Mouse (Mus musculus) liver (tissue): ENCODE results near the gene Afg1l.

Experiments
- DNase-seq: peaks from one replicate; pipeline ENCODE4 v3.0.0-alpha.2; 2020; ENCODE audit warnings: mixed read lengths

The Afg1l gene

DNA sequence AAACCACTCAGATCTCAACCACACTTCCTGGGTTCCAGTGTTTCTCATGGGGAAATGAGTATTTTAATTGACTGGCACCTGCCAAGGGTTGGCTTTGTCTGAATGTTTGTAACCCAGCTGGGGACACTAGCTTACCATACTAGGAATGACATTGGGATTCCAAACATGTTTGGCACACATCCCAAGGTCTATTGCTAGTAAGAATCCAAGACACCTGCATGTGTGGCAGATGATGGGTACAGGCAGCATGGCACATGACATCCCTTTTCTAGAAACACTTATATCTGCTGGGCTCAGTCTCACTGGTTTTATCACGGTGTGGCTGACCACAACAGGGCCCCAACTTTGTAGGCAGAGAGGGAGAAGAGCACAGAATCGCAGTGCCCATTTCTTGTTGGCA is 184.0 kb downstream of the Afg1l start:
- DNase-seq = no peak

DNA sequence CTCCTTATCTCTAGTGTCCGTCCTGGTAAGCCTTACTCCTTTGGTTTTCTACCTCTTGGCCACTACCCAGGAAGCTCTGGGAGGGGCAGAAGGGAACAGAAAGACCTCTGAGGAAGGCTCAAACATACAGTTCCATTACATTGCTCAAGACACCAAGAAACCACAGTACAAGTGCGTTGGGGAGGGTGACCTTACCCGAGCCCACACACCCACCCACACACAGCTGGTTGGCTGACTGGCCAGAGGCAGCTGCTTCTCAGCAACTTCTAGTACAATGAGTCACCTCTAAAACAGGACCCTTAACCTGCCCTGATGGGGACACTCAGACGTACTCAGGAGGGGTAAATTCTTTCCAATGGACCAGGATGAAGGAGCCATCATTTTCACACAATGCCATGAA is 184.5 kb downstream of the Afg1l start:
- DNase-seq = no peak

DNA sequence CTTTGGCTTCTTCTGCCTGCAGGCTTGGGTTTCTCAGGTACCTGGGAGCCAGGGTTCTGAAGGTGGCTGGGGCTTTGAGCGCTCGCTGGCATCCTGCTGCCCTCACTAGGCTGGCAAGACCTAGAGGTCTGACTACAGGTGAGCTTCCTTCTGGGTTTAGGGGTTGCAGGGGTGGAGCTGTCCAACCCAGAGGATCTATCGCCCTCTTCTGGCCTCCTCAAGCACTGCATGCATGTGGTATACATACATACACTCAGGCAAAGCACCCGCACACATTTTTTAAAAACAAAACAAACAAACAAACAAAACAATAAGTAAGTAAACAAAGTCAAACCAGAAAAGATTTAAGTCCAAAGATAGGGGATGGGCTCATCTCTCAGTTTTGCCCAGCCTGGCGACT is 187.0 kb downstream of the Afg1l start:
- peak; percentile 80 for DNase-seq

DNA sequence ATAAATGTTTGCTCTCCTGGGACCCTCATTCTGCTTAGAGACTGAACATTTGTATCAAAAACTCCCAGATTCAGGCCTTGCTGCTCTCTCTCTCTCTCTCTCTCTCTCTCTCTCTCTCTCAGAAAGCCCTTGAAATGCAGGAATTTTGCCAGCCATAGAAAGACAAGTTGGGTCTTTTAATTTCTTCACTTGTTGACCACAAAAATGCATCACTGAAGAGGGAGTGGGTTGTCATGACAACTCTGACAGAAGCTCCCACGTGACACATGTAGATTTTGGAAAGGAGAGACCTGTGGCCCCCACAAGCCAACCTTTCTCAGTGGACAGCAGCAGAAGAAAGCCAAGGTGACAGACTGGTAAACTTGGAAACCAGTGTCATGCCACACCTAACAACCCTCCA is 190.7 kb downstream of the Afg1l start:
- no peak for DNase-seq

DNA sequence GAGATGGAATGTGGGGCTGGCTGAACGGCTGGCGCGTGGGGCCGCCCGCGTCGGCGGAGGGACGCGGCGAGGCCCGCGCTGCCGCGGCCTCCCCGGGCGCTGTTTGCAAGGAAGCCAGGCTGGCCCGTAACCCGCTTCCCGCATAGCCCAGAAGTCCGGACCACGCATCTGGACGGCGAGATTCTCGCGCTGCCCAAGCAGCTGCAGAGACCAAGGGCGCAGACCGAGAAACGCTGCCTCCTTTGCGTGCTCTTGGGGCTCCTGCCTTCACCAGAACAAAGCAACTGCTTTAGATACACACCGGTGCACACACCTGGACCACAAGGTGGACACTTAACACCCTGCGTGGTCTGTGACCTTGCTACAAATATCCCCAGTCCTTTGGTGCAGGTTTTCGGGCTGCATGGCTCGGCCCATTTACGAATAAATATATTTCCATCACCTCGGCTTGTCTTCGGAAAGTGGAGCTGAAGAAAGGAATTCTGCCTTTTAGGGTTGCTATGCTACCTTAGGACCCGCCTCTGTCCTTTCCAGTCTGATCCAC is 200.0 kb downstream of the Afg1l start:
- no peak for DNase-seq

DNA sequence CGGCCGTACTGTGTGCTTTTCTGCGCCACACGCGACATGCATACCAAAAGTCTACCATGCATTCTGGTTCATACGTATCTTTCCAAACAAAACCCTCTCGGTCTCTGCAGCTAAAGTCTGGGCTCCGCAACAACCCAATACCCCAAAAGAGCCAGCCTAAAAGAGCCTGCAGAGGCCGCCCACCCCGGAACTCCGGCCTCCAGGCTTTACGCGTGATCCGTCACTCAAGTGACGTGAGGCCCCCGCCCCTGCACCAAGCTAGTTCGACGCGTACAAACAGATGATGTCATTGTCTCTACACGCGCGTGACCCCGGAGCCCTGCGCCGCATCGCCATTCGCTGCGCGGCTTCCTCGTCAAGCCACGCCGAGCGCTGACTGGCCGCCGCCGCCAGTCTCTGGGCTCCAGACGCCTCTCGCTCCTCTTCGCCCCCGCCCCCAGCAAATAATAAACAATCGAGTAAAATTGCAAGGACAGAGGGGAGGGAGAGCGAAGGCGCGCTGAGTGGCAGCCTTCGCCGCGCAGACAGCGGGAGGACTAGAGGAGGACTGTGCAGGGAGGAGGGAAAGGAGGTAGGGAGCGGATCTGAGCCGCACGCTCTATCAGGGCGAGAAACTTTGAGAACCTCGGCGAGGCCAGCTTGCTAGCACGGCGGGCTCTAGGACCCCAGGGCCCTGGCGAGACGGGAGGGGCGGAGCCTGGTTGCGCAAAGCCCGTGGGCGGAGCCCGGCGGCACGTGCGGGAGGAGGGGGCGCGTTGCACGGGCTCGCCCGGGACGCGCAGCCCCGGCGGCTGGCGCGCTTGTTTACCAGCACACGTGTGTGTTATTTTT is 200.7 kb downstream of the Afg1l start:
- peak; percentile 97 for DNase-seq

DNA sequence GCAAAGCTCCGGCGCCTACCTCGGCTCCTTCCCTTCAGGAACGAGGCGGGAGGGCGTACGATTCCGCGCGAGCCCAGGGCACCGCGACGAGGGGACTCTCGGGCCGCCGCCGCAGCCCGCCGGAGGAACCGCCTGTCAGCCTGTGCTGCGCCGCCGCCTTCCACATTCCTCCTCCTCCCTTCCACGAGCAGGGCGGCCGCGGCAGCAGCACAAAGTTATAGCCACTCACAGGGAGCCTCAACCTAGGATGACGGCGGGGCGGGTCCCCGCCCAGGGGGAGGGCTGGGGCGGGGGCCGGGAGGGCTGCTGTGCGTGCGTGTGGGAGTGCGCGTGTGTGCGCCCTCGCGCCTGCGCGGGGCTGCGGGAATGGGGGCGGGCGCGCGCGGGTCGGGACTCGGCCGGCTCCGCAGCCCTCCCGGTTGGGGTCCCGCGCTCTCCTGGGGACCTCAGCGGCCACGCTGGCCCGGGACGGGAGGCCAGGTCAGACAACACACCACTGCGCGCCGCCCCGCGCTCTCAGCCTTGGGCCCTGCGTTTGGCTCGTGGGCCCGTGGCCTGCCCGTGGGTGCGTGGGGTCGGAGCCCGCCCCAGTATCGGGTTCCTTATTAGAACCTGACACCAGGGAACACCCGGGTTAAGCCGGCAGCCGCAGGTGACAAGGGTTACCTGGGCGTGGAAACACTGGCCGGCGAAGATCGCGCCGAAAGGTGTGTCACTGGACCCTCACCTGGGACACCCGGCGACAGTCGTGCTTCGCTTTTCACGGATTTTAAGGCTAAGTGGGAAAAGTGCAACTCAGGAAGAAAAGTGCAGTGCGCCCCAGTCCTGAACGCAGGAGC is 201.6 kb downstream of the Afg1l start, which contains the start of gene Foxo3:
Gene Foxo3, minus strand, starts transcription at position 249 of the 839 bp plus-strand sequence.
- peak; percentile 96 for DNase-seq

DNA sequence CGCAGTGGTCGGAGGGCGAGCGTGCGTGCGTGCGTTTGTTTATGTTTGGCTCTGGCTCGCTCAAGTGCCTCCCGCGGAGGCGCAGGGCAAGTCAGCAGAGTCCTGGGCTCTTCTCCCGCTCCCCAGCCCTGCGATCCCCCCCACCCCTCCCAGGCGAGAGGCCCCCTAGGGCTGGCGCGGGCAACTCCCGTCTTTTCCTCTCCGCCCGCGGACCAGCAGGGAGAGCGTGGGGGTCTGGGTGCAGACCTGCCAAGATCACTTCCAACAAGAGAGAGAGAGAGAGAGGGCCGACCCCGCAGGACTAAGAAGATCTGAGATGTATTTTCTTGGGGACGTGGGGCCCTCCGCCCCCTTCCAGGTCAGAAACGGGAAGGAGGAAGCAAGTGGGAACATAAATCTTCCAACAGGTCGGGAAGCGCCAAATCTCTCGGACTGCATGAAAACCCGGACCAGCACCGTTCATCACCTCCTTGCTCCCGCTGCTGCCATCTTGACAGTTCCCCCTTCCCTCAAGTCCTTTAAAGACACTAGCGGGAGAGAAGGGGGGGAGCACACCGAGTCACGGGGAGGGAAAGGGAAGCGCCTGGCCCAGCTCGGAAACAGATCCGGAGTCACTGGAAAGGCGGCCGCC is 202.4 kb downstream of the Afg1l start:
- no peak for DNase-seq

DNA sequence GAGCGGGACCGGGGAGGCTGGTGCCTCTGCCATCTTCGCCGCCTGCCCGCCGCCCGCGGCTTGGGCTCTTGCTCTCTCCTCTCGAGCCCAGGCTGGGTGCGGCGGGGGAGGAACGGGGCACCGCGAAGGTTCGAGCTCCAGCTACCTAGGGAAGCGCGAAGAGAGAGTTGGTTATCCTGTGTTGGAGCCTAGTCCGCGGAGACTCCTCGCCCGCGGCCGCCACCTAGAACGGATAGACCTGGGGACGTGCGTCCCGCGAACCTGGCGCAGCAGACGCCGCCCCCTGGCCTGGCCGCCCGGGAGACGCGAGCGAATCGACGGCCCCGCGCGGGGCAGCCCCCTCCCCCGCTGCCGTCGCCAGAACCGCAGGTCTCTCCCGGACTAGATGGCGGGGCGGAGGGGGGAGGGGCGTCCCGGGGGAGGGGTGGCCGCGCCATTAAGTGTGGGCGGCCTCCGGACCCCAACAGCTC is 202.9 kb downstream of the Afg1l start:
- peak; percentile 81 for DNase-seq

DNA sequence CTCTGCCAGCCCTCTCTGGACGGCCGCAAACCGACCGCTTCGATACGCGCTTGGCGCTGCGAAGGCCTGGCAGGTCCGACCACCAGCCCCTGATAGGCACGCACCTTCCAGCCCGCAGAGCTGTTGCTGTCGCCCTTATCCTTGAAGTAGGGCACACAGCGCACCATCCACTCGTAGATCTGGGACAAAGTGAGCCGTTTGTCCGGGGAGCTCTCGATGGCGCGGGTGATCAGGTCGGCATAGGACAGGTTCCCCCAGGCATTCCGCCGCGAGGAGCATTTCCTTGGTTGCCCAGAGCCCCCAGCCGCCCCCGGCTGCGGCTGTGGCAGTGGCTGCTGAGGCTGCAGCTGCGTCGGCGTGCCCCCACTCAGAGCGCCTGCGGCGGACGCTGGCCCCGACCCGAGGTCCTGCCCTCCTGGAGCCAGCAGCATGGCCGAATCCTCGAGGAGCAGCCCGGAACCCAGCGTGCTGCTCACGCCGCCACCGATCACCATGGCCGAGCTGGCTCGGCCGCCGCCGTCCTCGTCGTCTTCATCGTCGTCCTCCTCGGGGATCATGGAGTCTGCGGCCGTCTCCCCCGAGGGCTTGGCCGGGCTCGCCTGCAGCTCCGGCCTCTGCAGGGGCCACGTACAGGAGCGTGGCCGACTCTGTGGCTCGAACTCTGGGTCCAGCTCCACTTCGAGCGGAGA is 203.5 kb downstream of the Afg1l start:
- peak; percentile 54 for DNase-seq

DNA sequence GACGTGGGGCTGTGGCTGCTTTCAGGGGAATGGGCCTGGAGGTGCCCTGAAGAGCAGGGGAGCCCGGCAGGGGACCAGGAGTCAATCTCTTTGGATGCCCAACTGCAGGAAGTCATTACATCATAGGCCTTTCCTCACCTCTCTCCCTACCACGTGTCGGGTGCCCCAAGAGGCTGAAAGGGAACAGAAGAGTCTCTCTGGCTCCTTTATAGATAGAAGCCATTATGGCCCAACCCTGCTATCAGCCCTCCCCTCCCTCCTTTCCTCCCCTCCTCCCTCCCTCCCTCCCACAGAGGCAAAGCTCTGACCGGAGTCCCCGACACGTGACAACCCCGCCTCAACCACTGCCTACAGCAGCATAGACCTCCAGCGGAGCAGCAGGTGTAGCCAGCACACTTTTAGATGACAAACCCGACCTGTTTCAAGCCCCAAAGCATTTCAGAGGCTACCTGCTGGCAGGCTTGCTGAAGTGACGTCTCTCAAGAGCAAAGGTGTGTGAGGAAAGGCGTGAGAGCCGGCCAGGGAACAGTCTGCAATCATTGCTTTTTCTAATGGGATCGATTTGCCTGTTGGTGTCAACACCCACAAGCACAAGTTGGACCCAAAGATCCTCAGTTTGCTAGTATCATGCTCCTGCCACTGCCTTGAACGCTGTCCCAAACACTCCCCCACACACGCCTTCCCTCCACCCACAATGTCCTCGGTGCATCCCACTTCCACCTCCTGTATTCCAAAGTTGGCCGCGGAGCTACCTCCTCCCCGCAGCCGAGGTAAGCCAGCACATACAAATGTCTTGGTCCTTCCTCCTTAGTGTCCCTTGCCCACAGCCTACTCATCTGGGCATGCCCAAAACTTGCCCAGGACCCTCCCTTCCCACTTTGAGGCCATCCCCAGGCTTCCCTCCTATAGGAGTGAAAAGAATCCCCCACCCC is 204.3 kb downstream of the Afg1l start:
- peak; percentile 92 for DNase-seq

DNA sequence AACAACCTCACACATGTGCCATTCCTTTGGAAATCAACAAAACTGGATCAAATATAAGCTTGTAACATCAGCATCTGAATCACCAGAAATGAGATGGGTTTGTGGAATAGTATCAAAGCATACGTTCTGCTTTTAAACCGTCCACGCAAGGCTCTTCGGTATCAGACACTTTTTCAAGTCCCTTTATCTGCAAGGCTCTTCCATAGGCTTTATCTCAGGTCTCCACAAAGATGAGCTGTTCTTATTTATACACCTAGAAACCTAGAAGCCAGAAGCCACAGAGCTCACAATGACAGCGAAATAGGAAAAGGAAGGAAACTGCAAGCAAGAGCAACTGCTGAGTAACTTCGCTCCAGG is 205.0 kb downstream of the Afg1l start:
- DNase-seq = no peak

DNA sequence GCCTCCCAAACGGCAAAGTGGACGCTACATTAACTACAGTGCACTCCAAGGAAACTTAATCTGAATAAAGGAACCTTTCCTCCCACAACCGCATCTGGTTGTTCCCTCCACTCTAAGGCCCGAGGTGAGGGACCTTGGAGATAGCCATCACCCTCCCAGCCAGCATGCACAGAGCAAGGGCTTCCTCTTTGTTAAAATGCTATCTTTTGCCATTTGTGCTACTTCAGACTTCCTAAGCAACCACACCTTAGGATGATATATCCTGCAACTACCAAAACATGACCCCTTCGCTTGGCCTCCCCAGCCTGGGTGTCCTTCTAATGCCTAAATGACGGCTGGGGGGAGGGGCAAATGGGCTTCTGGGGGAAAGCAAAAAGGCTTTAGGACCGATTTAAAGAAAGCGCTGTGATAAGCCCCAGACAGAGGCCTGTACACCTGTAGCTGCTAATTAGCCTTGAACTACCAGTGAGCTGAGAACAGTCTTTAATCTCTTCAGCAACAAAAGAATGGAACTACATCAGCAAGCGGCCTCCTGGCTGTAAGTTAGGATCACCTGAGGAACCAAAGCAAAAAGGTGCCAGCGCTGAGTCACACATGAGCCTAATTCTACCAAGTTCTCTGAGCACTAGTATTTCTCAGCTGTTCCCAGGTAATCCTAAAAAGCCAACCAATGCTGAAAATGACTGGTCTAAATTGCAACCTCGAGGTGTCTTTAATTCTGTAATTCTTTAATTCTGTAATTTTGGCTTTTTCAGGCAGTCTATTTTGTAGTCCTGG is 206.7 kb downstream of the Afg1l start:
- peak; percentile 65 for DNase-seq

DNA sequence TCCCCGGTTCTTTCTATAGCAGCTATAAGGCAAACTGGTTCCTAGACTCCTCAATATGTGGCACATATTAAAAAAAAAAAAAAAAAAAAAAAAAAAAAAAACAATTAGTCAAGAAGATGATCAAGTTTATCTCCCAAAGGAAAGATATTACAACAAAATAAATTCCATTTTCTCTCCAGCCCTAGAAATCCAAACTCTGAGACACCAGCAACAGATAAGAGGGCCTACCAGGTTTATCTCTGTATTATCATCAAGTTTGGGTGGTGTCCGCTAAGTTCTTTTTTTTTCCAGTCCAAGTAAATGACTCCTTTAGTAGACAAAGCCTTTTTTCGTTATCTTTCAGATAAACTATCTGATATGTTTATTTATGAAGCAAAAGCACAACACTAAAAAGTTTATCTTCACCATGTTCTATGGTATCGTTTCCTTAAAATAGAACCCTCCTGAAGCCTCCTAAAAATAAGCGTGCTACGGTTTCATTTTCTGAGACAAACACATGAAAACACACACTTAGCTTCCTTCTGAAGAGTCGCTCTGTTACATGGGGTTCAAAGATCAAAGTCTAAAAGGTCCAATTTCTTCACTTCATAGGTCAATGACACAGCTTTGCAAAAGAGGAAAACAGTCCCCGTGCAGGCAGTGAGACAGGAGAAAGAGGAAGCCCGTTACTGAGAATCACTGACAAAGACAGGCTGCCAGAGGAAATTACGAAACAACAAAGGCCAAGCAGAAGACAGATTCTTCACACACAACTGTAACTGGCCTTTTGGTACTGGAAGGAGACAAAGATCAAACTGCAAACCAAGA is 207.9 kb downstream of the Afg1l start:
- DNase-seq = peak; percentile 33

DNA sequence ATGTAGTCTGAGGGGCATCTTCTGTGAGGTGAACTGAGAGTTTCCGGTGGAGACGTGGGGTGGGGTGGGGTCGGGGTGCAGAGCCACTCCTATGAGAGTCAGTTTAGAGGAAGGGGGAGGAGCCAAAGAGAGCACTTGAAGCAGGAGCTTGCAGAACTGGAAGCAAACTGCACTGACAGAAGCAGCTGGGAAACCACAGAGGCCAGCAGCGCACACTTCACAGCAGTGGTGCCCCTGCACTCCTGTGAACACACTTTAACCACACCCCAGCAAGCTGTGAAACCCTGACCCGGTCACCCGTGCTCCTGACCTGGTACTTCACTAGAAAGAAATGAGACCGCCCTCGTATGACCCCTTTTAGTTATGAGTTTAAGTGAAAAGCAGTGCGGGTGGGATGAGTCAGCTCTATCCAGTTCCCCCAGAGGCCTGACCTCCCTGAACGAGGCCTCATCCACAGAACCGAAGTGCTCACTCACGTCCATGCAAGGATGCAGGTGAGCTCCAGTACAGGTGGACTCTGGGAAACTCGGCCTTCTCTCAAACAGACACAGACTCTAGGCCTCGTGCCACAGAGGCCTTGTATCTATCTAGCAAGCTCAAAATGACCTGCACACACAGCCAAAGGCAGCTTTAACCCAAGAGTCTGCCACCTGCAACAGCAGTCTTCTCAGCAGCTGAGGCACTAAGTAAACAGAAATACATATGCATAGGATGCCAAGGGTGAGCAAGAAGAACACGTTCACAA is 208.9 kb downstream of the Afg1l start:
- peak; percentile 64 for DNase-seq

DNA sequence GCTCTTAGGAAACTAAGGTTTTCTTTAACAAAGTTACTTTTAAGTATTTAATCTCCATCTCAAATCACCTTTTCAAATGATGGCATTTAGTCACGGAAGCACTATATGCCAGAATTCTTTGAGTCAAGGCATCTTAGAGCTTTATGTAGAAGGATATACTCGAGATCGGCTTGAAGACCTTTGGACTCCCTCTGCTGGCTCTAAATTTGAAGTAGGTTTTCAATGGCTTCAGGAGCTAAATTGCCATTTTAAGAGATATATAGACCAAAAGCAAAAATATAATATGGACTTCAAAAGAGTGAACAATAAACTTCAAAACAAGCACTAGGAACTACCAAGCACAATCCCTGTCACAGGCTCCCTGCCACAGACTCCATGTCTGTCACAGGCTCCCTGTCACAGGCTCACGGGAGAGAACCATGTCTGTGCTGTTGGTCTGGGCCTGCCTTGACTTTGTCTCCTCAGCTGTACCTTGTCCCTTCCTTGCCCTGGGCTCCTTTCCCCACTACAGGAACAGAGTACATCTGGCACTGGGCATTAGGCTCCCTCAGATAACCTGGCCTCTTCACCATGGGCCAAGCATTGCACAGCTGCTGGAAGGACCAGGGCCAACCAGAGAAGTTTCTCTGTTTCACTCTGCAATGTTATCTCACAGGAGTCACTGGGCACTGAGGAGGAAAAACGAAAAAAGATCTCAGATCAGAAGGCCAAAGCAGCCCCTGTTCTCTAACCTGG is 210.4 kb downstream of the Afg1l start:
- peak; percentile 4 for DNase-seq

DNA sequence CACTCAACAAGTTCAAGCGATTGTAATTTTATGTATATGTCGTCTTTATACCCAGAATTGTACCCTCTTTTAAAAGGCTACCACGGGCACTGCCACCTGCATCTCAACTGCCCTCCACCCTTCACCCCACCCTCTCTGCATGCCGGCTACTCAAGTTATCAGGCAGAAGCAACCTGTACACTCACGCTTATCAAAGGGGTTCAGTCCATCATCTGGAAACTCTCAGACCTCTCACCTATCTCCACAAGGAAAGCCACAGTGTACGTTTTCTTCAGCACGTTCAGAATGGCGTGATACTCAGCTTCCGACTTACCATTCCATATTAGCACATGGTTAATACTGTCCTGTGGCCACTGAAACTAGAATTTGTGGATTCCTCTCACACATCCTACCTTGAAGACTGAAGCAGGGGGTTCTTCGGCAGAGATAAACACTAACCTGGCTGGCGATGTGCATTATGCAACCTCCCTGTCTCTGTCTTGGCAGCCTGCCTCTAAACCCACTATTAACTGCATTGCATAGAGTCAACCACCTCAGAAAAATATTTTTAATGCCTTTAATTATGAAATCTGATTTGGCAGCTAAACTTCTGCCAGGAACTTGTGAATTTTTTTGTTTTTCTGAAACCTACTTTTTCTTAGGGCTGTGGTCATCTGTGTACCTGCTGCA is 213.2 kb downstream of the Afg1l start:
- DNase-seq = peak; percentile 89

DNA sequence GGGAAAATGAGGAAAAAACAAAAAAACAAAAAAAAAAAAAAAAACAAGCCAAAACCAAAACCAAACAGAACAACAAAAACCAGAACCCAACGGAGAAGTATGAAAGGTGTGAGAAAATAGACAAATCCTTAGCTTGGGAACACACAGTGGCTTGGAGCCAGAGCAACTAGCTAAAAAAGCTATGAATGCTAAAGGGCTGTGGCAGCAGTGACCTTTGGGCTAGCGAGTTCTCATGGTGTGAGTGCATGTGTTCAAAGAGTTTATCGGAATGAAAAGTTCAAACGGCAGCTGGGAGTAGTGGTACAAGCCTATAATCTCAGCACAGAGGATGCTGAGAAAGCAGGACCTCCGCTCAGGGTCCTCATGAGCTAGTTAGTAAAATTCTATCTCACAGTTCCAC is 214.2 kb downstream of the Afg1l start:
- peak; percentile 17 for DNase-seq
